Mouse (Mus musculus) cerebellum, postnatal 36 days (tissue): ENCODE measurements around the gene Lbhd1.
A peak's percentile ranks its signal among the peaks of the same experiment; 100 is the strongest.

Experiments
- DNase-seq, 2 experiments: peaks; one replicate each; pipeline ENCODE4 v3.0.0; 2021 to 2022; ENCODE audit warnings: mixed read lengths in 2 of 2

The Lbhd1 gene

DNA sequence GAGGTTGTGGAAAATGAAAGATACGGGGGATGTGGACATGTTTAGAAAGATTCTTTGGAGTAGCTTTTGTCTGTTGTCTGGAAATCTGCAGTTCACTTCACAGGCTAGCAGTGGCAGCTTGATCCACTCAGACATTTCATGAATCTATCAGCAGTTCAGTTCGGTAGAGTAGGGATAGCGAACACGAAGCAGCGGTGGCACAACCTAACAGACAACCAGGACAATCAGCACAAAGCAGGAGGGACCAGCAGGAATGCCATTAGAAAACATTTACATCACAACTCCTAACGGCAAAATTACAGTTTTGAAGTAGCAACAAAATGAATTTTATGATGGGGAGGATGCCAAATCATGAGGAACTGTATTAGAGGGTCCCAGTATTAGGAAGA is 36.1 kb downstream of the Lbhd1 start:
- DNase-seq, result no peak

DNA sequence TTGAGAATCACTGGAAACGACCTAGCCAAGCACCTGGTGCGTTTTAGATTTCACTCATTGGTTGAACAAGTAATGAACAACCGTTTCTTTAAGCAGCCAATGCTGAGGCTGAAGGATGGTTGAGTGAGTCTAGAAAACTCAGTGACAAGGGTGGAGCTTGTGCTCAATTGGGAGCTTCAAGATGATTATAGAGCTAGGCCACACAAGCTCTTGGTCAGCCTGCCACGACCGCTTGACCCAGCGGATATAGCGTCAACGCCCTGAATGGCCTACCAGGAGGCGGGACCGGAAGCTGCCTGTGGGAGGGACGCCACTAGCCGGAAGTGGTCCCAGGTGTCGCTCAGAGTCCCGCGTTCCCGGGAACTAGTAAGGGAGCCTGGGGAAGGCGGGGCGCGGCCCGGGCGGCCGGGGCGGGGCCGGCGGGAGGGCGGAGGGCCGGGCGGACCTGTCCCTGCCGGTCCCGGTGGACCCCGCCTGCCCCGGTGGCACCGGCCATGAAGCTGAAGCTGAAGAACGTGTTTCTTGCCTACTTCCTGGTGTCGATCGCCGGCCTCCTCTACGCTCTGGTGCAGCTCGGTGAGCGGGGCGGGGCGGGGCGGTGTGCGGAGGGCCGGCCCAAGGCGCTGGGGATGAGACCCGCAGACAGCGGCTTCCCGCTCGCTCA is 36.7 kb downstream of the Lbhd1 start, which contains the start of gene B3gat3:
TSS of gene B3gat3 (plus strand) at position 302 of the 664 bp plus-strand sequence.
- DNase-seq, result peak; percentile 95 to 96

DNA sequence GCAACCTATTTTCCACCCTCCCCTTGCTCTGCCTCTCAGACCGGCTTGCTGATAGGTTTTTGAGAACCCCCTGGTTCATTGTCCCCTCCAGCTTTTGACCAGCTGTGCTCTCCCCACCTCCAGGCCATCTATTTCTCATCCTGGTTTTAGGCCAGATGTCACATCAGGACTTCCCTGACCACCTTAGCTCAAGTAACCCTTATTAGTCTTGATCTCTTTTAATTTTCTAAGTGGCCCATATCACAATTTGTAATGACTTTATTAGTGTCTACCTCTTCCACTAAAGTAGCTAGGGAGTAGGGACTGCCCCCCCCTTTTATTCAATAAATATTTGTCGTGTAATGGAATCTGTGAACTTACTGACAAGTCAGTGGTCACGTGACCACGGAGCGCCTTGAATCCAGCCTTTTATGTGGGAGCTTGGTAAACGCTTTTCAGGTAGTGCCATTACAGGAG is 37.3 kb downstream of the Lbhd1 start:
- peak in 1 of 2 experiments; percentile 25 for DNase-seq

DNA sequence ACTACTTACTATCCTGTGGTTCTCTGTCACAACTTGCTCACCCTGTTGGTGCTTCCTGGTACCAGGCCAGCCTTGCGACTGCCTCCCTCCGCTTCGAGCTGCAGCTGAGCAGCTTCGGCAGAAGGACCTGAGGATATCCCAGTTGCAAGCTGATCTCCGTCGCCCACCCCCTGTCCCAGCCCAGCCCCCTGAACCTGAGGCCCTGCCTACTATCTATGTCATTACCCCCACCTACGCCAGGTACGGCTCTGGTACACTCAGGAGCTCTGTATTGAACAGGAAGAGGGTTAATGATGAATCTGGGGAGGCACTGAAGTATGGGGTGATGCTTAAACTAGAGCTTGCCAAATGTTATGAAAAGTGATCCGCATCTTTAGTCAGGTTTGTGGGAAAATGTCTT is 38.2 kb downstream of the Lbhd1 start:
- DNase-seq, result no peak

DNA sequence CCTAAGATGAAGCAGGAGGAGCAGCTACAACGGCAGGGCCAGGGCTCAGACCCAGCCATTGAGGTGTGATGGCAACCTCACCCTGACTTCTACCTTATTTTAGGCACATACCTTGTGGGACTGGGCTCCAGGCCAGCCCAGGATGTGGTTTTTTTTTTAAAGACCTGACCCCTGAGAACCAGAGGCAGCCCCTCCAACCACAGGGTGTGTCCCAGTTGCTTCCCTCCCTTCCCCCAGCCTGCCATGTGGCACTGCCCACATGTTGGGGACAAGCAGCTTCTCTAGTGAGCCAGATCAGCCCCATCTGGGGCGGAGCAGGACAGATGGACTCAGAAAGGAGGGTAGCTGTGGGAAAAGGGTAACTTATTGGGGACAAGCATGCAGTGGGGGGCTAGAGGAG is 43.2 kb downstream of the Lbhd1 start:
- no peak for DNase-seq

DNA sequence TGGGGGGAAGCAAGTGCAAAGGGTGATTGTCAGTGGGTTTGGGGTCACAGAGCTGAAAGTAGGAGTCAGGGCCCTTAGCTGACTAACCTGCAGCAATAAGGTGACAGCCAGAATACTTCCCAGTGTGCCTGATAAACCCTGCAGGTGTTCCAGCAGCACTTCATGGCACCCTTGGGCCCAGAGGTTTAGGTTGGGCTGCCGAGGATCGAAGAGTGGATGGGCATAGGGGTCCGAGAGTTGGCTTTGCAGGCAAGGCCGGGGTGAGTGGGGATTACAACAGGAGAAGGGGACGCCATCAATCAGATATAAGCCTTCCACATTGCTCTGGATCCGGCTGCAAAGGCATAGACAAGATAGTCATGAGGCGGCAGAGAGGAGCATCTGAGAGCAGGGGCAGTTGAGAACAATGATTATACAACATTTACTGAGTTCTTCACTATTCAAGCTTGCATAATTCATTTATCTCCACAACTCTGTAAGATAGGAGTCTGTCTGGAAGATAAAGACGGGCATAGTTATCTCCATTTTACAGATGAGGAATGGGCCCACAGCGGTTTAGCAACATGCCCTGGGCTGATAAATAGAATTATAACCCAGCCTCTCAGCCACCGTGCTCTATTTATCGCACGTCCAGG is 44.5 kb downstream of the Lbhd1 start:
- no peak for DNase-seq

DNA sequence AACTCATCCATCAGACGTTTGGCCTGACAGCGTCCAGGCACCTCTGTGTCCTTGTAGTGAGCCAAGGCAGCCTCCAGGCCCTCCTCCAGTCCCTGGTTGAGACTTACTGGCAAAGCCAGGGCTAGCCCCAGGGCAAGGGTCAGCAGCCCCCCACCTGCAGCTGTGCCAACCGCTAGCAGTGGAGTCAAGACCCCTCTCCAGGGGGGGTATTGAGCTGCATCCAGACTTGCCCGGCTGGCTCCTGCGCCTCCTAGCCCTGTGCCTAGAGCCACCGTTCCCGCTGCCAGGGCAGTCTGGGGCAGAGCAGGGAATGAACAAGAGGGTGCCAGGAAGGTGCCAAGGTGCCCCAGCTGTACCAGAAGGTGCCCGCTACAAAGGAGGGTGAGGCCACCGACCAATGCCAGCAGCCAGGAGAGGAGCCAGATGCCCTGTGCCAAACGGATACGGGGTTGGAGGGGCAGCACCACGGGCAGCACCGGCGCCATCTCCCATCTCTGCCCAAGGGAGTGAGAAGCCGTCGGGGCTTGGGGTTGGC is 45.2 kb downstream of the Lbhd1 start:
- DNase-seq, result no peak

DNA sequence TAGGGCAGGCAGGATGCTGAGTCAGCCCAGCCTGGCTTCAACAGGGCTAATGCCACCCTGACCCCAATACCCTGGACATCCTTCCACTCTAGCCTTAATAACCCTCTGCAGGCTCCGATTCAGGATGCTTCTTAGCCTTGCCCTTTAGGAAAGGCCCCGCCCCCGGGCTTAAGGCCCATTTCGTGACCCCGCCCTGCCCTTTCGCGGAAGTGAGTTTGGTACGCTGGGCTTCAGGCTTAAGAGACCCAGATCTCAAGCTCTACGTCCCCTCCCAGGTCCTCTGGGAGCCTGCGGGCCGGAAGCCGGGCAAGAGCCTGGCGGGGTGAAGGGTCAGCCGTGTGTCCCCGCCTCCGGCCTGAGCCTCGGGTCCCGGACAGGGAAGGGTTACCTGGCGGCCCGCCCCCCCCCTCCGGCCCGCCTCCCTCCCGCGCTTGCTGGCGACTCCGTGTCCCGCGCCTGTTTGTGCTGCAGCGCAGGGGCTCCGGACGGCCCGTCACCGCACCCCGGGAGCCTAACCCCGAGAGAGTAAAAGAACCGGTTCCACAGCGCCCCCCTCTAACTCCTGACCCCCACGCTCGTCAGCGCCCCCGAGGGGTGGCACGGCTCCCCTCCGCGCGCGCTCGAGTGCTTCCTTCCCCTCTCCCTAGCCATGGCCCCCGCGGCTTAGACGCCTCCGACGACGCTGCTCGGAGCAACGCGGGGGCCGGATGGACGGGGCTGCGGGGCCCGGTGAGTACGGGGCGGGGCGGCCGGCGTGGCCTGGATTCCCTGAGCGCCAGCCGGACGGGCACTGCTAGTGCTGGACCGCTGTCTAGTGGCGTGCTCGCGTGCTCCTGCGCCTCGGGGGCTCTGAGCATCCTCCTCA is 45.9 kb downstream of the Lbhd1 start, which contains the start of the genes Rom1 and Eml3:
TSS of gene Rom1 (minus strand) at position 133 of the 865 bp plus-strand sequence.
TSS of gene Eml3 (plus strand) at position 329 of the 865 bp plus-strand sequence.
- peak; percentile 73 to 78 for DNase-seq

DNA sequence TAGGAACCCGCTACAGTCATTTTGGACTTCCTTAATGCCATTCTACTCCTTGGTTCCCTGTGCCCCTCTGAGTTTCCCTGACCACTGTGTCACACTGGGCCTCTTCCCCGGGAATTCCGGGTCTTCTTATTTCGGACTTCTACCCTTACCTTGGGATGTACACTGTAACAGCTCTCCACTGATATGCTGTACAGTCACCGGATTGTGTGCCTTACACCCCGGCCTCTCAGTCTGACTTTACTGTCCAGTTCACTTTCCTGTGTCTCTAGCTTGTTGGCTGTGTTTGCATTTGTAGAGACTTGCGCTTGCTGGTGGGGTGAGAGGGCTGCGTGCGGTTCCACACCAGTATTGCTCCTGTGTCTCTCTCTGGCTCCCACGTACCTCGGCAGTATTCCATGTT is 46.6 kb downstream of the Lbhd1 start:
- DNase-seq, result no peak

DNA sequence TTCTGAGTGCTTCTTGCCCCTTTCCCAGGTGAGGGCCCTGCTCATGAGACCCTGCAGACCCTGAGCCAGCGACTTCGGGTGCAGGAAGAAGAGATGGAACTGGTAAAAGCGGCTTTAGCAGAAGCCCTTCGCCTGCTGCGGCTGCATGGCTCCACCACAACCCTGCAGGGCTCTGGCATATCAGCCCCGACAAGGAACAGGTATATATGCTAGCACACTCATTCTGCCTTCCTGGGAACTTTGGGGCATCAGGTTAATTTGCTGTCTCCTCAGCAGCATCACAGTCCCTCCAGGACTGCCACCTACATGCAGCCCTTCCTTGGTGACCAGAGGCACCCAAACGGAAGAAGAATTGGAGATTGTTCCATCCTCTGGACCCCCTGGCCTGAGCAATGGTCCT is 47.2 kb downstream of the Lbhd1 start:
- no peak for DNase-seq

DNA sequence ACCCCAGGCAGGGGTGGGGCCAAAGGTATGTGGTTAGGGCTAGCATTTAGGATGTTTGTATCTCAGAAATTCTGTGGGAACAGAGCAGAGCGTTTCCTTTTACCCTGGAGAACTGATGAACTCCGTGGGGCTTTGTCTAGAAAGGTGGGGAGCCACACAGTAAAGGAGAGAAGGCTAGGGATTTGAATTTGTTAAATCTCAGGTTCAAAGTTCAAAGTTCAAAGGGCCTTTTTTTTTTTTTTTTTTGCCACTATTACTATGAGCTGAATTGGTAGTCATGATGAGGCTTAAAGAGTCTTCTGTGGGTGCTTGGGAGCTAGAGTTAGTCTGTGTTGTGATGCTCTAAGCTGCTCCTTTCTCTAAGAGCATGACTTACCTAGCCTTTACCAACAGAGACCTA is 53.2 kb downstream of the Lbhd1 start:
- DNase-seq, result no peak

DNA sequence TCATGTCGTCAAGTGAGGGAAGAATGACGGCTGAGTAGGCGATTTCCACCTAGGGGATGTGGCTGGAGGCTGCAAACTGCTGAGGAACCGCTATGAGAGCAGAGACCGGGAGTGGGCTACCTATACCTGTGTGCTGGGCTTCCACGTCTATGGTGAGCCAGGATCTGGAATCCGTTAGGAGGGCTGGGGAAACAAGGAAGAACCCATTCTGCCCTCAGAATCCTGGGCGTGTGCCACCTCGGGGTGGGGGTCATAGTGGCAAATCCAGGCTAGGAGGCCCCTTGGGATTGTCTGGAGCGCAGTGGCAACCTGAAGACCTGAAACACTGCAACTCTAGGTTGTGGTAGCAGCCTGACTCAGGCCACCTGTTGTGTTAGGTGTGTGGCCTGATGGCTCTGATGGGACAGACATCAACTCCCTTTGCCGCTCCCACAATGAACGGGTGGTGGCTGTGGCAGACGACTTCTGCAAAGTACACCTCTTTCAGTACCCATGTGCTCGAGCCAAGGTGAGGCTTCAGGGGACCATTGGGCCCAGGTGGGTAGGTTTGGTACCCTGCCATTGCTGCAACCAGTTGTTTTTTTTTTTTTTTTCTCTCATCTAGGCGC is 57.1 kb downstream of the Lbhd1 start:
- no peak for DNase-seq

DNA sequence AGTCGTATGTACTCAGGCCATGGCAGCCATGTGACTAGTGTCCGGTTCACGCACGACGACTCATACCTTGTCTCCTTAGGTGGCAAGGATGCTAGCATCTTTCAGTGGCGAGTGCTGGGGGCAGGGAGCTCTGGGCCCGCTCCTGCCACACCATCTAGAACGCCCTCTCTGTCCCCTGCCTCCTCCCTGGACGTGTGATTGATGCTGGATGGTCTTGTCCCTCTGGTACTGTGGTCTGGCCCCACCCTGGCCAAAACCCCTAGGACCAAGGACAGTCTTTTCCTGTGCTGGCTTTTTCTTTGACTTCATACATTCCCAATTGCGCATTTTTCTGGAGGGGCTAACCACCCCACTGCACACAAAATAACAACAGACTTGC is 57.6 kb downstream of the Lbhd1 start:
- DNase-seq, result no peak

DNA sequence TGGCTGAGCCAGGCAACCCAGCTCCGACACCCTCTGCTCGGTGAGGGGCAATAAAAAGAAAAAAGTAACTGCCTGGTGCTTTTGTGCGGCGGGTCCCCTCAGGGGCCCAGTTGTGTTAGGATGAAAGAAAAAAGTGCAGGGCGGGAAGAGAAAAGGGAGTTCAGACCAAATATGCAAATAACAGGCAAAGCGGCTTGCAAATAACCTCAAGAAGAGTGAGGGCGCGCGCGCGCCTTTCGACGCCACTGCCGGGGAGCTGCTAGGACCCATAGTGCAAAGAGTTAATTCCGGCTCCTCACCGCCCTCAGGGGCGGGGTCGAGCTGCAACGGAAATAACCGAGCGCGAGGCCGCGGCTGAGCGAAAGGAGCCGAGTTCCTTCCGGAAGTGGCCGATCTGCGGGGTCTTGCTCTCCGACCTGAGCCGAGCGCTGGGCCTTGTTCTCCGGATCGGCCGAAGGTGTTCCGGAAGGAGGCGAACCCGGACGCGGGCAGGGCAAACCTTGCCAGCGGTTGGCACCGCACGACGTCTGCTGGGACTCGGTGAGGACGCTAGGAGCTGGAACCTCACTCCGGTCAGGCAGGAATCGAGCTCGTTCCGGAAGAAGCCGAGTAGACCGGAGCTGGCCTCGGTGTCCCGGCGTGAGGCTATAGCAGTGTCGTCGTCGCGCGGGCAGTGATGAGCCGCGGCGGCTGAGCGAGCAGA is 58.1 kb downstream of the Lbhd1 start, which contains the start of gene Mta2:
TSS of gene Mta2 (plus strand) at position 361 of the 703 bp plus-strand sequence.
- peak; percentile 99 for DNase-seq
